ENCODE assay signal across 19 mouse cellular contexts in the genomic region with DNA sequence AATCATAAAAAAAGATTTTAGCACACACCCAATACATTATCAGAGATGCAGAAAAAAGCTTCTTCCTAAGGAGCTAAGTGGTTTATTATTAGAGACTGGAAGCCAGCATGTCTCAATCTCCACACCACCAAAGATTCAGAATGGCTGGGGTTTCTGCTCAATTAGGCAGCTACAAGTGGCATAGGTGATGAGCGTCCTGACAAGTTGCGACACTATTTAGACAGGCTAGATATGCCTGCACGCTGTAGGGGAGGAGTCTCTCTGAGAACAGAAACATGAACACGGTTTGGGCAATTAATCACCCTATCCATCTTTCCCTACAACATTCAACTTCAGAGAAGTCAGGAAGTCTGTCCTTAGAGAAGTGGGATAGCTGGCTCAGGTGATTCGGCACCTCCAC.
DNase-seq lines count a peak whose midpoint lies in the region; ATAC-seq and TF ChIP-seq lines count a peak whose summit lies in the region.
"Had no signal": no experiment of that assay in that cellular context is flagged by ENCODE, and none has a peak within 500 bp of the region (broad histone marks: within the 10 kb centered on the region; RNA-seq: fewer than 3 reads in every experiment).

No protein-coding gene starts in this region.

- 70% methylated on average over 5 of the region's 5 CpGs for WGBS in cerebellum, adult 2 months

- TF ChIP-seq POLR2A in cerebellum, adult 2 months (IDR thresholded peaks at IDR 0.05; ENCODE audit: borderline replicate concordance, insufficient read depth, low read length), result no peak

- H3K4me1 ChIP-seq in cerebellum, adult 2 months (ENCODE audit: control insufficient read depth, insufficient read depth, low read length), result peaks cover 14% of the 10 kb centered on the region

- H3K4me3 ChIP-seq in cerebellum, adult 2 months (replicated peaks; ENCODE audit: insufficient read depth, low read depth, low read length), result no peak overlapping the region

- peak; percentile 60 for ATAC-seq in granulocyte monocyte progenitor cell, adult 5-6 weeks (replicated peaks; ENCODE audit: poor library complexity, severe bottlenecking)
- ATAC-seq: activated CD4-positive, CD25-positive, alpha-beta regulatory T cell, adult 4 months; CD4-positive, CD25-positive, alpha-beta regulatory T cell, adult 4 months; Patski had no signal

- no peaks in the 10 kb centered on the region for H3K27me3 ChIP-seq in cerebellum, adult 2 months (ENCODE audit: control insufficient read depth, insufficient read depth, low read length)
- H3K27me3 ChIP-seq: CH12.LX, Patski had no signal

- DNase-seq in 416B (ENCODE audit: low read depth), result peak; percentile 52
- DNase-seq in cerebellum, adult 11-12 months, result no peak
- DNase-seq in cerebellum, adult 2 months, result no peak
- DNase-seq: adrenal gland, adult 2 months; adrenal gland, adult 8-10 months; adrenal gland, postnatal 10 days; adrenal gland, postnatal 14 days; adrenal gland, postnatal 25 days; adrenal gland, postnatal 36 days; B cell, adult 2 months; cerebellum, adult 11 months; cerebellum, adult 18-20 months; cerebellum, adult 8-10 months; cerebellum, adult 9-10 months had no signal

- H3K27ac ChIP-seq in cerebellum, adult 2 months (ENCODE audit: insufficient read depth, low read length), result no peak overlapping the region

- TF ChIP-seq CTCF in cerebellum, adult 2 months (IDR thresholded peaks at IDR 0.05; ENCODE audit: borderline replicate concordance, insufficient read depth, low read depth, low read length), result no peak
